Mouse (Mus musculus): ENCODE results near the gene Pex11g.

Pex11g gene

DNA sequence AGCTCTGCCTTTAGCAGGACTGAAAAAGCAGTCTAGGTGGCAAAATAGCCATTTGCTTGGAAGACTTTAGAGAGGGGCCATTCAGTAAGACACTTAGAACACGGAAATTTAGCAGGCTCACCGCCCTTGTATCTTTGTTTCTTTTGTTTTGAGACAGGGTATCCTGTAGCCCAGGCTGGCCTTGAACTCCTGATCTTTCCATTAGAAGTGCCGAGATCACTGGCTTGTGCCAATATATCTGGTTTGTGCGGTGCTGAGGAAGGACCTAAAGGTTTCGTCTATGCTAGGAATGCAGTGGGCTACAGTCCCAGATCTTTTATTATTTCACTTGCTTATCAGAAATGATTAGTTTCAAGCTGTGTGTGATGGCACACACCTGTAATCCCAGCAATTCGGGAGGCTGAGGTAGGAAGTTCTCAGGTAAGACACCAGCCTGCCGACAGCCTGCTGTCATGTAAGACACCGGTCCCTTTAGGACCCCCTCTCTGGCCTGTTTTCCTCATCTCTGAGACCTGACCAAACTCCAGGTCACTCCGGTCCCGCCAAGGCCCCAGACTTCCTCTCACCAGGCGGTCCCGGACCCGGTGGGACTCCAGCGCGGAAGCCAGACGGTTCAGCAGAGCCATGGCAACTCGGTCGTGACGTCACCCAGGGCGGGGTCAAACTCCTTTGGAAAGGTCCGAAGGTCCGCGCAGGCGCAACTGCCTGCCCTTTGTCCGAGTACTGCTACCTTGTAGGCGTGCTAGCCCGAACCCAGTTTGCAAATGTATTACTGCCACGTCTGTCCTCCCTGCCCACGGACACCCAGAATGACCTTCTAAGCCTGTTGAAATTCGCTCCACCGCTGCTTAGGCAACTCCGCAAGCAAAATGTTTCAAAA, at the start of gene Pex11g:
TSS of gene Pex11g (minus strand) at position 675 of the 880 bp plus-strand sequence.
- DNase-seq: peak; percentile 98

- no peak for DNase-seq
Measured at GRCm38 (mm10) chr8:3517117-3517495, 49.6 kb upstream of the Pex11g start.

DNA sequence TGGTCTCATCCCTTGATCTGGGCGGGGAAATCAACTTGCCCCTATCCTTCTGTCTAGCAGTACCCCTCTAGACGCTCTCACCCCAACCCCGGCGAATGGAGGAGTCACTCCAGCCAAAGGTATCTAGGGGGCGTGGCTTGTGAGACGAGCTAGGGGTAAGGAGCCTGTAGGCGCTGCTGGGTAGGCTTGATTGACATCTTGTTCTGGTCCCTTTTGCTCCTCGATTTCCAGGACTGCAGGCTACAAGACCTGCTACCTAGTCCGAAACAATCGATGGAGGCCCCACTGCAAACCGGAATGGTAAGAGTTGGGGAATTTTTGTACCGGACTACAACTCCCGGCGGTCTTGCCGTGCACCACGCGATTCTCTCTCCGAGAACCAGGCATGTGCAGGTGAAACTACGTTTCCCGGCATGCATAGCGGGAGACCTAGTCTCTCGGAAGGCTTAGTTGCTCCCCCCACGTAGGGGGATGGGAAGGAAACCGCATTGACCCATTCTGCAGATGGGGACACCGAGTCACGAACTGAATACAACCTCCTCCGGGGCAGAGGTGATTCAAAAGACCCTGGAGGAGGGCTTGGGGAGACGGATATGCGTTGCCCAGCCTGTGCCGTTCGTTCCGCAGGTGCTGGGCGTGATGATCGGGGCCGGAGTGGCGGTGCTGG, 49.1 kb upstream of the Pex11g start:
- DNase-seq: peak; percentile 93 to 97

GRCm38 (mm10) chr8:3515771-3516417, 48.4 kb upstream of the Pex11g start:
- peak; percentile 36 to 47 for DNase-seq

- DNase-seq: peak; percentile 90 to 92
Measured at GRCm38 (mm10) chr8:3515260-3515671, 47.8 kb upstream of the Pex11g start, which contains the start of gene Pnpla6. Pnpla6 (plus strand) TSS chr8:3515384.

DNA sequence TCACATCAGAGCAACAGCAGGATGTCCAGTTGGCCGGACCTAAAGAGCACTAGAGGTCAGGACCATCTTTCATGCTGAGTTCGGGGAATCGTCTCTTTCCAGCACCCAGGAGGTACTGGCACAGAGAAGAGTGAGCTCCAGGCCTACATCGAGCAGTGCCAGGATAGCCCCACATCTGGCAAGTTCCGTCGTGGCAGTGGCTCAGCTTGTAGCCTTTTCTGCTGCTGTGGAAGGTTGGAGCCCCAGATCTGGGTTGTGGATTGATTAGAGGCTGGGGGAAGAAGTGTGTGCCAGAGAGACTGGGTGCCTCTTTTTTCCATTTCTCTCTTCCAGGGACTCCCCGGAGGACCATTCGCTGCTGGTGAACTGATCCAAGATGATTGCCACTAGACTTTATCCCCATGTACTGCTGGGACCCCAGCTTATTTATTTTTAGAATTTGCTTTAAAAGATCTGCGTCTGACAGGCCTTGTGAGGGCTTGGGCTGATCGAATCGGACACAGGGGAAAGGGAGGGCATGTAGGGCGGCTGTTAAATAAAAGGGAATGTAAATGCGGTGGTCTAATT, 47.3 kb upstream of the Pex11g start:
- no peak for DNase-seq

DNA sequence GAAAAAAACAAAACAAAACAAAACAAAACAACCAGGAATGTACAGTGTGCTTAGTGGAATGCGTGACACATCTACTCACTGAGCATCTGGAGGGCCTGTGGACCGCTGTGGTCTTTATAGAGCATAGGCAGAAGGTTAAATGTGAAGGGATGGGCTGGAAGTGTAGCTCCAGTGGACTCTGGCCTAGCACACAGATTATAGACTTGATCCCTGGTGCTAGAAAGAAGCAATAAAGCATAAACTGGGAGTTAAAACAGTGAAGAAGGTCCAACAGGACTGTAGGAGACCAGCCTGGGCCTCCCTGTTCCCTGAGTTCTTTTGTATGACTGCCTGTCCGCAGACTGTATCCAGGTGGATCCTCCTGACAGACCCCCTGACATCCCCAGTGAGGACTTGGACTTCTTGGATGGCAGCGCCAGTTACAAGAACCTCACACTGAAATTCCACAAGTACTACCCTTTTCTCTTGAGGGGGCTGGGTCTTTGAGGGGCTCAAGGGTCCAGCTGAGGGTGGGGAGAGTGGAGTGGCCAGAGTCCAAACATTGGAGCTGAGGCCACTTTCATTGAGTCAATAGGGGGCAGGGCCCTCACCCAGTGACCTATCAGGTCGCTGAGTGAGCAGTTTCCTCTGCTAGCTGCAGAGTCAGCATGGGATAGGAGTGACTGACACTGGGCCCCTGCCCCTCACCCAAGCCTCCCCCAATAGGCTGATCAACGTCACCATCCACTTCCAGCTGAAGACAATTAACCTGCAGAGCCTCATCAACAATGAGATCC, 40.7 kb upstream of the Pex11g start:
- no peak for DNase-seq

DNA sequence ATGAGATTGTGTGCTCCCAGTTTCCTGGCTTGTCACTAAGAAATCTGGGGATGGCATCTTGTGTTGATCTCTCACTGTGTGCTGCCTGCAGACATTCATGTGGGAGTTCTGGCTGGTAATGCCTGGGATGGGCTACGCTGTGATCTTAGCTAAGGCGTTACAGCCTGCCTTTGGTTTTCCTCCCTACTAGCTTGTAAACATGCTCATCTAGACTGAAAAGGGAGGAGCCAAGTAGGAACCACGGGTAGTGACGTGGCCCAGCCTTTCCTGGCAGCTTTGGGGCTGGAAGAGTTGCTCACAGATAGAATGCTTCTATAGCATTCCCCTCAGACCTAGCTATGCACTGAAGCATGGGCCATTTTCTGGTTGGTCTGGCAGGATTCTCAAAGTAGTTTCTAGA, 34.7 kb upstream of the Pex11g start:
- DNase-seq: no peak

- DNase-seq: peak; percentile 98
Measured at GRCm38 (mm10) chr8:3500235-3501090, 33.0 kb upstream of the Pex11g start, which contains the start of gene Mcoln1. Mcoln1 (plus strand) TSS chr8:3500457.

DNA sequence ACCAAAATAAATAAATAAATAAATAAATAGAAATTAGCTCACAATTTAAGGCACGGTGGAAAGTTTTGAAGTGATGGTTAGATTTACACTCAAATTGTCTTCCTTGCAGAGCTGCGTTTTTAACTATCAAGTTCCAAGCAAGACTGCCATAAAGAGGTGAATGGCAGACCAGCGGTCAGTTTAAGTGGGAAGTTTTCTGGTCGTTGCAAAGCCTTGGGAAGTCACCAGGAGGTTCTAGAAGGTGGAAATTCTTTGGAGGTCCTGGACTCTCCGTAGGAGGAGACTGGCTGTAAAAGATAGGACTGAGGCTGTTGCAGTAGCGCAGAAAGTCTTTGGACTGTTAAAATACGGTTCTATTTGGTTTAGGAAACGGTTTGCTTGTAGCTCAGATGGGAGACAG, 32.3 kb upstream of the Pex11g start:
- DNase-seq: no peak

GRCm38 (mm10) chr8:3498583-3498982, 31.1 kb upstream of the Pex11g start:
- DNase-seq: no peak

DNA sequence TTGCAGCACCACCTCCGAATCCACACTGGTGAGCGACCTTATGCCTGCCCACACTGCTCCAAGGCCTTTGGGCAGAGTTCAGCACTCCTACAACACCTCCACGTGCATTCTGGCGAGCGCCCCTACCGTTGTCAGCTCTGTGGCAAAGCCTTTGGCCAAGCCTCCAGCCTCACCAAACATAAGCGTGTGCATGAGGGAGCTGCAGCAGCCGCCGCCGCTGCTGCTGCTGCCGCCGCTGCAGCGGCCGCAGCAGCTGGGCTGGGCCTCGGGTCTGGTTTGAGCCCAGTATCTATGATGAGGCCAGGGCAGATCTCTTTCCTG, 28.9 kb upstream of the Pex11g start:
- DNase-seq: no peak

- no peak for DNase-seq
Measured at GRCm38 (mm10) chr8:3495578-3496427, 28.3 kb upstream of the Pex11g start.

- DNase-seq: no peak
Measured at GRCm38 (mm10) chr8:3493845-3494208, 26.3 kb upstream of the Pex11g start.

- DNase-seq: peak; percentile 72 to 81
Measured at GRCm38 (mm10) chr8:3492901-3493844, 25.7 kb upstream of the Pex11g start, which contains the start of gene Zfp358. Zfp358 (plus strand) TSS chr8:3493138.

- no peak for DNase-seq
Measured at GRCm38 (mm10) chr8:3485192-3485591, 17.7 kb upstream of the Pex11g start.

DNA sequence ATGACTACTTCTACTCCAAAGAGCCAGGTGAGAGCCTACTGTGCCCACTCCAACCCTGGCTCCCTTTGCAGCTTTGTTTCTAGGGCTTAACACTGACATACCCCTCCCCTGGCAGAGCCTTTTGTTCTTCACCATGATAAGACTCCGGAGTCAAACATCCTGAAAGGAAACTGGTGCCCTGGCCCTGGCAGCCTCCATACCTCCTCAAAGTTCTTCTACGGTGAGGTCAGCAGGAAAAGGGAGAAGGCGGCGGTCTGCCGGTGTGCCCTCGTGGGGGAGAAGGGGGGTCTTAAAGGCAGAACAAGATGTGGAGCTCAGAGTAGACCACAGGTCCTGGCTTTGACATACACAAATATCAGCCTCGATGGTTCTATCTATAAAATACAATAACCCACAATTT, 16.1 kb upstream of the Pex11g start:
- no peak for DNase-seq

GRCm38 (mm10) chr8:3482240-3482740, 14.8 kb upstream of the Pex11g start:
- DNase-seq: no peak

DNA sequence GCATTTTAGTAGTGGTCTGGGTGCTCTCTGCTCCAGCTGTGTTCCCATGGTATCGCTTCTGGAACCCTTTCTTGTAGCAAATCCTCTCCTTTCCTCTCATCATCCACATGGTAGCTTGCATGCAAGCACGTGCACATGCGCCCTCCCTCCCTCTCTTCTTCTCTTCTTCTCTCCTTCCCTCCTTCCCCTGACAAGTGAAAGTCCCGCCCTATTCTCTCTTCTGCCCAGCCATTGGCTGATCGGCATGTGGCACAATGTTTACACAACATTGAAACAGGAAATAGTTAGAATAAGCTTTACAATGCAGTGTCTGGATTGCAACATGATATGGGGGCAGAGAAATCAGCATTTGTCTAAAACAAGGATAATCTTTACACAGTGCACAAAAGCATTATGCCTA, 14.1 kb upstream of the Pex11g start:
- DNase-seq: no peak
